Comparison of ENCODE assay signal across 11 mouse cellular contexts in the genomic region with DNA sequence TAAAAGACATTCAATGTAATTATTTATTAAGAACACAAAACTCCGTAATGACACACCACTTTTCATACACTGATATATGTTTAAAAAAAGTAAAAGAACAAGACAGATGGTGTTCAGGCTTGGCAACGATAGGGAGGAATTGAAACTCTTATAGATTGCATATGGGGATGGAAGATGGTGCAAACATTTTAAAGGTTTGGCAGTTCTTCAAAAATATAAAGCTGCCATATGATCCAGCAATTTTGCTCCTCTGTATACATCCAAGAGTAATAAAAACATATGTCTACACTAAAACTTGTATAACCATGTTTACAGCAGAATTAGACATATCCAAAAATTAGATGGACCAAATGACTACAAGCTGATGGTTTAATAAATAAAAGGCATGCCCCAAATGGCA.
"Had no signal": no experiment of that assay in that cellular context is flagged by ENCODE, and none has a peak within 500 bp of the region (broad histone marks: within the 10 kb centered on the region; RNA-seq: fewer than 3 reads in every experiment).

No protein-coding gene starts in this region.

- H3K9me3 ChIP-seq: midbrain, embryonic 12.5 days had no signal

- H3K4me1 ChIP-seq: midbrain, embryonic 12.5 days had no signal

- DNase-seq: kidney, adult 9 months; kidney, postnatal 36 days; layer of hippocampus, adult 9-11 months; lung, adult 18-20 months; right cerebral cortex, postnatal 25 days; thymus, adult 18-20 months; thymus, postnatal 14 days had no signal

- H3K4me3 ChIP-seq: midbrain, embryonic 12.5 days had no signal

- H3K36me3 ChIP-seq: midbrain, embryonic 12.5 days had no signal

- H3K27me3 ChIP-seq: midbrain, embryonic 12.5 days had no signal

- H3K27ac ChIP-seq: kidney, postnatal 0 days; liver, embryonic 14.5 days; midbrain, embryonic 12.5 days; stomach, postnatal 0 days had no signal

- H3K4me2 ChIP-seq: midbrain, embryonic 12.5 days had no signal

- H3K9ac ChIP-seq: liver, embryonic 14.5 days; midbrain, embryonic 12.5 days had no signal
